Mouse (Mus musculus) neural tube, embryonic 15.5 days (tissue): ENCODE measurements around the gene Dnlz. TPM values are rescaled to one million over a fixed set of nuclear protein-coding genes. Genes with fewer than 3 reads are reported as not detected.
"Not testable (repeated sequence)": the region's sequence is repeated elsewhere in the genome, so short reads cannot be mapped to it uniquely, and the experiment has no call there.

Experiments
- ATAC-seq: fragments of 200-750 bp; cut with Nextera tagmentation; 2 replicates; pipeline ENCODE4 v1.8.0; 2017; ENCODE audit warnings: mild to moderate bottlenecking, moderate TSS enrichment, moderate library complexity; ENCODE audit not compliant: low FRiP score
- H3K27ac ChIP-seq: fragments of 300-500 bp; sonication (generic); replicated peaks from 2 replicates; pipeline ENCODE4 v1.5.1; 2015; ENCODE audit warnings: mild to moderate bottlenecking, inconsistent platforms
- H3K27me3 ChIP-seq: fragments of 300-500 bp; sonication (generic); replicated peaks from 2 replicates; pipeline ENCODE4 v1.6.1; 2015; ENCODE audit warnings: inconsistent platforms
- H3K36me3 ChIP-seq: fragments of 300-500 bp; sonication (generic); 2 replicates; pipeline ENCODE4 v1.6.1; 2015; ENCODE audit warnings: inconsistent platforms
- H3K4me1 ChIP-seq: fragments of 300-500 bp; sonication (generic); 2 replicates; pipeline ENCODE4 v1.6.1; 2015; ENCODE audit warnings: inconsistent platforms
- H3K4me2 ChIP-seq: fragments of 300-500 bp; sonication (generic); 2 replicates; pipeline ENCODE4 v1.6.1; 2015; ENCODE audit warnings: inconsistent platforms, mild to moderate bottlenecking, moderate library complexity
- H3K4me3 ChIP-seq: fragments of 300-500 bp; sonication (generic); replicated peaks from 2 replicates; pipeline ENCODE4 v1.5.1; 2015; ENCODE audit warnings: mild to moderate bottlenecking, inconsistent platforms
- H3K9ac ChIP-seq: fragments of 300-500 bp; sonication (generic); replicated peaks from 2 replicates; pipeline ENCODE4 v1.6.1; 2015; ENCODE audit warnings: mild to moderate bottlenecking, inconsistent platforms
- H3K9me3 ChIP-seq: fragments of 300-500 bp; sonication (generic); replicated peaks from 2 replicates; pipeline ENCODE4 v1.6.1; 2016; ENCODE audit warnings: inconsistent platforms
- WGBS: fragments of 180-500 bp; shearing (Covaris S2); methylation state at CpG from one replicate; pipeline ENCODE4 v1.1.7; 2015; ENCODE audit warnings: mixed read lengths; 5-methylcytosine and 5-hydroxymethylcytosine counted together
- polyA plus RNA-seq: library from polyadenylated mRNA; unstranded; fragments of >200 nt; fragmentation: Nextera tagmentation; extraction: Ambion mirVana; gene quantifications from 2 replicates; pipeline ENCODE4 v1.2.1, GENCODE M21; 2015

Dnlz gene
- polyA plus RNA-seq, result 29.8 and 33.4 TPM in 2 replicates

DNA sequence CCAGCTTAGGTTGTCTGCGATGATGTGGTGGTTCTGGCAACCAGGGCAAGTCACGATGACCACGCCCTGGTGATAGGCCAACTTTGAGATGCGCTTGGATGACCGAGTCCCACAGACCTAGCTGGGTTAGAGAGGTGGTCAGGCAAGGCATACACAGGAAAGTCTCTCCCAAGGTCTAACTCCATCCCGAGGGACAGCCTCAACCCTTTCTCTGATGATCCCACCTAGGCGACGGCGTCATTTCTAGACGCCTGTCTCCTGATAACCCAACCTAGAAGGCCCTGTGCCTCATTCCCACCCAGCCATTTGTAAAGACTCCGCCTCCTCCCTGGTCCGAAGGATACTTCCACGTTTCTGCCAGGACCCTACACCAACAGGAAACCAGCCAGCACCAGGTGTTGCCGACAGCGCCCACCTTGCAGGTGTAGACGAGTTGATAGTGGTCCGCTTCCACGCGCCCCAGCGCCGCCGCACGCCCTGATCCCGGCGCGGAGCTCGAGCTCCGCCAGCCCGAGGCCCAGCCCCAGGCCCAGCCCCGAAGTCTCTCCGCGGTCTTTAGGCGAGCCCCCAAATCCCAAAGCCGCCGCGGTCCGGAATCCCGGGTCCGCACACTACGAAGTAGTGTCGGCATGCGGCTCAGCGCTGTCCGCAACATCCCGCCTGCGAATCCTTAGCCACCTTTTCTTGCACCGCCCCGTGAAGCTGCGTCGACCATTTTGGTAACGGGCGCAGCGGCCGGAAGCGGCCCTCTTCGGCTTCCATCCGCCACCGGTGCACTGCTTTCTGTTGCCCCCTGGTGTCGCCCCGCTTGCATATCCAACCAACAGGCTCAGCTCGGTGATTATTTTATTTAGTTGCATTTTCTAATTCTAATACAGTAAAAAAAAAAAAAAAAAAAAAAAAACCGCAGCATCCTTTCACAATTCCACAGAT is at the start of gene Dnlz:
Gene Dnlz (minus strand): TSS at position 753 of the 933 bp plus-strand sequence.
- Histone ChIP-seq H3K36me3 (peaks cover 37% of the 10 kb centered on the region), H3K4me1 (peaks cover 34% of the 10 kb centered on the region), H3K9me3 (no peaks in the 10 kb centered on the region), H3K4me3 (peak within 1 kb of the TSS; percentile 81), H3K27ac (peak within 1 kb of the TSS; percentile 93), H3K4me2 (peak within 1 kb of the TSS; percentile 84), H3K9ac (peak within 1 kb of the TSS; percentile 90), H3K27me3 (no peaks in the 10 kb centered on the region)
- 2% methylated on average over 62 of the region's 62 CpGs for WGBS
- peak; percentile 87 for ATAC-seq

DNA sequence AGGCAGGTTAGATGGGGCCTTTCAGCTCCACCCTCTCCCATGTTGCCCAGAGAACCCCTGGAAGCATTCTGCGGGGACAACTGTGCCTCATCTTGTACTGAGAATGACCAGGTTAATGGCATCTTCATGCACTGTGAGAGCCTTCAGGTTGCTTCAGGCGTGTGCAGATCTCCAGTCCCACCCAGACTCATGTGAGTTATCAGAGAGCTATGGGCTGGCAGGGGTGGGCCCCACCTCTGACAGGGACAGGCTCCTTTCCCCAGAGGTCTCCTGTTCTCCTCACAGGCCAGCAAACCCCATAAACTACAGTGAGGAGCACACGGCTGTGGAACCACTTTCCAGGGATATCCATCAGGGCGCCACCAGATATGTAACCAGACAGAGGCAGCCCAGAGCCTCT is 49.1 kb upstream of the Dnlz start:
- Histone ChIP-seq H3K9ac (no peak overlapping the region), H3K4me3 (no peak overlapping the region), H3K4me1 (peaks cover 19% of the 10 kb centered on the region), H3K27ac (no peak overlapping the region), H3K9me3 (no peaks in the 10 kb centered on the region), H3K27me3 (no peaks in the 10 kb centered on the region), H3K36me3 (peaks cover 58% of the 10 kb centered on the region), H3K4me2 (no peak overlapping the region)
- WGBS, result 96% methylated on average over 4 of the region's 4 CpGs
- ATAC-seq, result no peak

GRCm38 (mm10) chr2:26400296-26400695 is 48.4 kb upstream of the Dnlz start:
- peaks cover 12% of the 10 kb centered on the region for H3K4me1 ChIP-seq
- no peak for ATAC-seq
- WGBS, result 93% methylated on average over 5 of the region's 5 CpGs
- peaks cover 65% of the 10 kb centered on the region for H3K36me3 ChIP-seq
- H3K4me3 ChIP-seq, result no peak overlapping the region
- H3K4me2 ChIP-seq, result no peak overlapping the region
- H3K27me3 ChIP-seq, result no peaks in the 10 kb centered on the region
- H3K9me3 ChIP-seq, result no peaks in the 10 kb centered on the region
- no peak overlapping the region for H3K27ac ChIP-seq
- H3K9ac ChIP-seq, result no peak overlapping the region

DNA sequence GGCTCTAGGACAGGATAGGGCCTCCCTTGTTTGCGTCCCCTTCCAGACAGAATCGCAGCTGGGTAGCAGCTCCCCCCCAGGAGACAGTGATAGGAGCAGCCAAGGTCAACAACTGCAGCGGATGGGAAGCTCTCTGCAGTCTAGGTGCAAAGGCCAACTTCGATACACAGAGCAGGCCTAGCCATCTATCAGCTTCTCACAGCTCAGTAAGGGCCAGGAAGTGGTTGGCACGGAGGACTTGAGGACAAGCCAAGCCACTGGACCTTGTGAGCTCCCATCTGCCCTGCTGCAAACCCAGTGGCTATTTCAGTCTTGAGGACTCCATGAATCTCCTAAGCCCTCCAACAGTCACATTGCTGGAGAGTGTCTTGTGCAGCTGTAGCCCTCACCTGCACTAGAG is 47.7 kb upstream of the Dnlz start:
- no peaks in the 10 kb centered on the region for H3K9me3 ChIP-seq

DNA sequence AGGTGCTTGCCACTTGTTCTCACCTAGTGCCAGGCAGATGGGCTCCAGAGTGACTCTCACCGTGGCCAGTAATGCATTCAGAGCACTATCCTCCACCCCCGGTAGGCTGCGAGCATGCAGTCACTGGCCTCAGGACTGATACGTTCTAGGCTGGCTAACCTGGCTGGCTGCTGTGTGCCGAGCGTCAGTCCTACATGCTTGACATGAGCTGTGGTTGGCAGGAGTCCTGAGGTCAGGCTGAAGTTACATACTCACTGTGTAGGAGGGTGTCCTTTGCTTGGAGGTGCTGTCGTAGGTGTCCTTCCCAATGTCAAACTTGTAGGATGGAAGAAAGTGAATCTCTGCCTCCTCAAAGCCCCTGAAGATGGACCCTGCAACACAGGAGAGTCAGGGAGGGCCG is 47.1 kb upstream of the Dnlz start:
- no peak overlapping the region for H3K4me3 ChIP-seq
- peak; percentile 28; the same call in 1 of the 2 replicates for ATAC-seq
- WGBS, result 89% methylated on average over 8 of the region's 8 CpGs
- H3K27me3 ChIP-seq, result no peaks in the 10 kb centered on the region
- 0 out of 2 replicates have a peak, but pooled peaks cover 3% of the 10 kb centered on the region for H3K4me1 ChIP-seq
- no peak overlapping the region for H3K9ac ChIP-seq
- H3K9me3 ChIP-seq, result no peaks in the 10 kb centered on the region
- H3K4me2 ChIP-seq, result no peak overlapping the region
- no peak overlapping the region for H3K27ac ChIP-seq
- peaks cover 78% of the 10 kb centered on the region for H3K36me3 ChIP-seq

More for the DNA sequence above, 47.7 kb upstream of the Dnlz start:
- H3K9ac ChIP-seq, result no peak overlapping the region; the same call in 1 of the 2 replicates
- peaks cover 72% of the 10 kb centered on the region for H3K36me3 ChIP-seq
- no peaks in the 10 kb centered on the region for H3K27me3 ChIP-seq
- H3K27ac ChIP-seq, result no peak overlapping the region
- no peak overlapping the region for H3K4me3 ChIP-seq
- WGBS, result 82% methylated on average over 5 of the region's 5 CpGs
- H3K4me1 ChIP-seq, result peaks cover 5% of the 10 kb centered on the region
- H3K4me2 ChIP-seq, result no peak overlapping the region
- ATAC-seq, result no peak

DNA sequence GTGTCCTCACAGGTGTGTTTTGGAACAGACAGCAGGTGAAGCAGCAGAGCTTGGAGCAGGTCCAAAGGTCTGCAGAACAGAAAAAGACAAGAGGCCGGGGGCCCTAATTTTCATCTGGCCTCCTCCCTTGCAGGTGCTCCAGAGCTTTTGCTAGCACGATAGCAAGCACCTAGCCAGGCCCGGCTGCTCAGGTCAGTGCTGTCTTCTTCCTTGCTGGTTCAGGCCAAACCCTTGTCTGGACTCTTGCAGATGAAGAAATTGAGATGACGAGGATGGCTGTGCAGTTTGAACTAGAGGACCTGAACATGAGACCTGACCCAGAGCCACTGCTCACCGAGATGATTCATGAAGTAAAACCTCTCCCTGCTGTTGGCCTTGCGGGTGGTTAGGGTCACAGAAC is 39.7 kb upstream of the Dnlz start:
- Histone ChIP-seq H3K36me3 (peaks cover 74% of the 10 kb centered on the region), H3K4me1 (peaks cover 32% of the 10 kb centered on the region), H3K27ac (no peak overlapping the region), H3K9ac (no peak overlapping the region), H3K27me3 (no peaks in the 10 kb centered on the region), H3K4me2 (no peak overlapping the region), H3K4me3 (no peak overlapping the region), H3K9me3 (no peaks in the 10 kb centered on the region)
- no peak for ATAC-seq
- 95% methylated on average over 6 of the region's 6 CpGs for WGBS

GRCm38 (mm10) chr2:26390954-26391353 is 39.0 kb upstream of the Dnlz start:
- 0 out of 2 replicates have a peak overlapping the region, but pooled peaks have one; percentile 22 for H3K4me2 ChIP-seq
- H3K27ac ChIP-seq, result no peak overlapping the region
- peaks cover 34% of the 10 kb centered on the region for H3K4me1 ChIP-seq
- H3K27me3 ChIP-seq, result no peaks in the 10 kb centered on the region
- no peaks in the 10 kb centered on the region for H3K9me3 ChIP-seq
- H3K9ac ChIP-seq, result no peak overlapping the region
- peaks cover 74% of the 10 kb centered on the region for H3K36me3 ChIP-seq
- ATAC-seq, result no peak
- H3K4me3 ChIP-seq, result no peak overlapping the region
- 93% methylated on average over 3 of the region's 3 CpGs for WGBS

DNA sequence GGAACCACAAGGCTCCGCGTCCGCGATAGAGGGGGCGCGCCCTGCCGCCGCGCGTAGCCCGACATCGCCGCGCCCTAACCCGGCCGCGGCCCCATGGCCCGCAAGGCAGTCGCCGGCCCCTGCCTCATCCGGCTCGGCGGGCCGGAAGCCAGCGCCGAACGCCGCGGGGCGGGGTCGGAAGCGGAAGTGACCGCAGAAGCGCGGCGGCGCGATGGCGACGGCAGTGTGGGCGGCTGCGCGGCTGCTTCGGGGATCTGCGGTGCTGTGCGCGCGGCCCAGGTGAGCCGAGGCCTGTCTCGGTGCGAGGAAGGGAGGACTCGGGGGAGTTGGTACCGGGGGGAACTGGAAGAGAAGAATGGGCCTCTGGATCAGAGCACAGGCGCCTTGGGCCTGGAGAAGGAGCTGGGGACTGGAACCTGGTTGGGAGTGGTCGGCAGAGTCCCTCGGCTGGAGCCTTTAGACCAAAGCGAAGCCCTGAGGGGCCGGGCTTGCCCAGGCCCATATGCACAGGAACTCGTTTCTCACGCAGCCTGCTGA is 37.3 kb upstream of the Dnlz start, which contains the start of the genes Entr1 and Pmpca:
Gene Entr1 (minus strand): TSS at position 163 of the 537 bp plus-strand sequence.
Gene Pmpca (plus strand): TSS at position 186 of the 537 bp plus-strand sequence.
- ATAC-seq, result peak; percentile 92
- H3K9me3 ChIP-seq, result no peaks in the 10 kb centered on the region
- WGBS, result under 1% methylated on average over 60 of the region's 60 CpGs
- peak within 1 kb of the TSS; percentile 76 for H3K27ac ChIP-seq
- H3K36me3 ChIP-seq, result peaks cover 74% of the 10 kb centered on the region
- H3K4me3 ChIP-seq, result peak within 1 kb of the TSS; percentile 74
- peak within 1 kb of the TSS; percentile 84 for H3K9ac ChIP-seq
- peak within 1 kb of the TSS; percentile 97 for H3K4me2 ChIP-seq
- H3K27me3 ChIP-seq, result no peaks in the 10 kb centered on the region
- peaks cover 34% of the 10 kb centered on the region for H3K4me1 ChIP-seq

DNA sequence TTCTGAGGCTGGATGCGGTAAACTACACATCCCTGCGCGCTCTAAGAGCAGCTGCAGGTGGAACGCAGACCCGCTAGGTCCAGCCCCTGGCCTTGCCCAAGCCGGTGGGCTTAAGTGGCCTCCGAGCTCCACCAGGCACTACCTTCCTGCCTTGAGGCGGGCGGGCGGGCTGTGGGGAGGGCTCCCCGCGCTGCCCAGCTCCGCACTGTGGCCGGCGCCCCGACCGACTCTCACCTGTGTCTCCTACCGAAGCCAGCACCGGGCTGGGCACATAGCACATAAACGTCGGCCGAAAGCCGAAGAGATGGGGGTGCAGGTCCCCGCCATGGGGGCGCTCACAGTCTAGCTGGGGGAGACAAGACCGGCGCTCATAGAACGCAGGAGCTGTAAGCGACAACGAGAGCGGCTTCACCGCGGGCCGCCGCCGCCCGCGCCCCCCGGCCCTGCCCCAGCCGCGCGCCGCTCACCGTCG is 36.8 kb upstream of the Dnlz start:
- Histone ChIP-seq H3K27me3 (no peaks in the 10 kb centered on the region), H3K4me2 (peak overlapping the region; percentile 97), H3K9ac (peak overlapping the region; percentile 84), H3K27ac (peak overlapping the region; percentile 76), H3K4me1 (peaks cover 34% of the 10 kb centered on the region), H3K9me3 (no peaks in the 10 kb centered on the region), H3K36me3 (peaks cover 74% of the 10 kb centered on the region), H3K4me3 (peak overlapping the region; percentile 74)
- WGBS, result under 1% methylated on average over 38 of the region's 45 CpGs
- peak; percentile 64 for ATAC-seq

- H3K4me2 ChIP-seq, result peak overlapping the region; percentile 97
- WGBS, result 94% methylated on average over 3 of the region's 3 CpGs
- H3K4me1 ChIP-seq, result peaks cover 34% of the 10 kb centered on the region
- H3K27ac ChIP-seq, result no peak overlapping the region
- no peaks in the 10 kb centered on the region for H3K27me3 ChIP-seq
- H3K36me3 ChIP-seq, result peaks cover 74% of the 10 kb centered on the region
- peak overlapping the region; percentile 74 for H3K4me3 ChIP-seq
- no peak for ATAC-seq
- H3K9me3 ChIP-seq, result no peaks in the 10 kb centered on the region
- 0 out of 2 replicates have a peak overlapping the region, but pooled peaks have one; percentile 28 for H3K9ac ChIP-seq
Measured at GRCm38 (mm10) chr2:26387713-26388112, 35.8 kb upstream of the Dnlz start.

- not testable (repeated sequence) for H3K27me3 ChIP-seq, ATAC-seq, H3K9me3 ChIP-seq
- H3K9ac ChIP-seq, result peak overlapping the region; percentile 76
- H3K4me3 ChIP-seq, result peak overlapping the region; percentile 85
- 35% methylated on average over 6 of the region's 6 CpGs for WGBS
- H3K36me3 ChIP-seq, result peaks cover 68% of the 10 kb centered on the region
- H3K4me2 ChIP-seq, result peak overlapping the region; percentile 93
- peaks cover 26% of the 10 kb centered on the region for H3K4me1 ChIP-seq
- H3K27ac ChIP-seq, result peak overlapping the region; percentile 71
Measured at GRCm38 (mm10) chr2:26380871-26381270, 29.0 kb upstream of the Dnlz start.
